Mouse (Mus musculus) layer of hippocampus, postnatal 10 days (tissue): ENCODE measurements at regions not wholly inside any gene's neighbourhood (a gene's known extent, or its start where the extent isn't known, plus 50 kb on each side); places are given as distances from the start of the nearest gene placed in this dataset.
"Not testable (repeated sequence)": the region's sequence is repeated elsewhere in the genome, so short reads cannot be mapped to it uniquely, and the experiment has no call there.

ENCODE experiments used
- DNase-seq, 2 experiments: peaks; one replicate each; pipeline ENCODE4 v3.0.0; 2021; ENCODE audit warnings: low spot score in 2 of 2

GRCm38 (mm10) chr17:15620746-15621694 is 56.9 kb upstream of the Prdm9 start:
- DNase-seq, result no peak

- peak; percentile 7 to 25 for DNase-seq
These were observed 58.8 kb upstream of the Prdm9 start for GRCm38 (mm10) chr17:15622913-15623312.

GRCm38 (mm10) chr17:15630792-15631191 is 66.6 kb upstream of the Prdm9 start:
- no peak for DNase-seq

GRCm38 (mm10) chr17:15631626-15632025 is 67.5 kb upstream of the Prdm9 start:
- DNase-seq, result no peak

- no peak for DNase-seq
These were observed 67.9 kb upstream of the Prdm9 start for GRCm38 (mm10) chr17:15632090-15632489.

GRCm38 (mm10) chr17:15639111-15639865 is 65.5 kb upstream of the Chd1 start:
- not testable (repeated sequence) for DNase-seq

- no peak for DNase-seq
These were observed 64.0 kb upstream of the Chd1 start for GRCm38 (mm10) chr17:15640776-15641175.

GRCm38 (mm10) chr17:15641764-15642163 is 63.0 kb upstream of the Chd1 start:
- DNase-seq, result no peak

GRCm38 (mm10) chr17:15646768-15647167 is 58.0 kb upstream of the Chd1 start:
- DNase-seq, result no peak

GRCm38 (mm10) chr17:15650089-15650742 is 54.6 kb upstream of the Chd1 start:
- DNase-seq, result no peak

GRCm38 (mm10) chr17:15651869-15652268 is 52.9 kb upstream of the Chd1 start:
- no peak for DNase-seq
